Mouse (Mus musculus) lung, embryonic 15.5 days (tissue): Measurements from ENCODE around the gene Etfa. TPM values are rescaled to one million over a fixed set of nuclear protein-coding genes. Genes with fewer than 3 reads are reported as not detected.
A peak's percentile ranks its signal among the peaks of the same experiment; 100 is the strongest.

Source experiments
- ATAC-seq: fragments of 200-750 bp; cut with Nextera tagmentation; 2 replicates; pipeline ENCODE4 v1.8.0; 2017; ENCODE audit warnings: moderate number of reproducible peaks, borderline replicate concordance; ENCODE audit not compliant: low FRiP score, low TSS enrichment; ENCODE audit errors: extremely low read depth
- H3K27ac ChIP-seq: fragments of 300-500 bp; sonication (generic); 2 replicates; pipeline ENCODE4 v1.5.1; 2015; ENCODE audit warnings: moderate library complexity, mild to moderate bottlenecking, inconsistent platforms
- H3K27me3 ChIP-seq: fragments of 300-500 bp; sonication (generic); 2 replicates; pipeline ENCODE4 v1.6.1; 2015; ENCODE audit warnings: inconsistent platforms
- H3K36me3 ChIP-seq: fragments of 300-500 bp; sonication (generic); 2 replicates; pipeline ENCODE4 v1.6.1; 2015; ENCODE audit warnings: inconsistent platforms
- H3K4me1 ChIP-seq: fragments of 300-500 bp; sonication (generic); 2 replicates; pipeline ENCODE4 v1.6.1; 2015; ENCODE audit warnings: inconsistent platforms
- H3K4me2 ChIP-seq: fragments of 300-500 bp; sonication (generic); 2 replicates; pipeline ENCODE4 v1.6.1; 2015; ENCODE audit warnings: inconsistent platforms, mild to moderate bottlenecking, moderate library complexity
- H3K4me3 ChIP-seq: fragments of 300-500 bp; sonication (generic); 2 replicates; pipeline ENCODE4 v1.5.1; 2015; ENCODE audit warnings: mild to moderate bottlenecking, inconsistent platforms
- H3K9ac ChIP-seq: fragments of 300-500 bp; sonication (generic); 2 replicates; pipeline ENCODE4 v1.6.1; 2015; ENCODE audit warnings: inconsistent platforms
- H3K9me3 ChIP-seq: fragments of 300-500 bp; sonication (generic); 2 replicates; pipeline ENCODE4 v1.6.1; 2016; ENCODE audit warnings: inconsistent platforms
- WGBS: fragments of 180-500 bp; shearing (Covaris S2); methylation state at CpG from one replicate; pipeline ENCODE4 v1.1.7; 2015; 5-methylcytosine and 5-hydroxymethylcytosine counted together
- polyA plus RNA-seq: library from polyadenylated mRNA; unstranded; fragments of >200 nt; fragmentation: Nextera tagmentation; extraction: Ambion mirVana; gene quantifications from 2 replicates; pipeline ENCODE4 v1.2.1, GENCODE M21; 2015

Gene Etfa
- polyA plus RNA-seq, 1 experiment from 2014 or later, result 209 TPM

DNA sequence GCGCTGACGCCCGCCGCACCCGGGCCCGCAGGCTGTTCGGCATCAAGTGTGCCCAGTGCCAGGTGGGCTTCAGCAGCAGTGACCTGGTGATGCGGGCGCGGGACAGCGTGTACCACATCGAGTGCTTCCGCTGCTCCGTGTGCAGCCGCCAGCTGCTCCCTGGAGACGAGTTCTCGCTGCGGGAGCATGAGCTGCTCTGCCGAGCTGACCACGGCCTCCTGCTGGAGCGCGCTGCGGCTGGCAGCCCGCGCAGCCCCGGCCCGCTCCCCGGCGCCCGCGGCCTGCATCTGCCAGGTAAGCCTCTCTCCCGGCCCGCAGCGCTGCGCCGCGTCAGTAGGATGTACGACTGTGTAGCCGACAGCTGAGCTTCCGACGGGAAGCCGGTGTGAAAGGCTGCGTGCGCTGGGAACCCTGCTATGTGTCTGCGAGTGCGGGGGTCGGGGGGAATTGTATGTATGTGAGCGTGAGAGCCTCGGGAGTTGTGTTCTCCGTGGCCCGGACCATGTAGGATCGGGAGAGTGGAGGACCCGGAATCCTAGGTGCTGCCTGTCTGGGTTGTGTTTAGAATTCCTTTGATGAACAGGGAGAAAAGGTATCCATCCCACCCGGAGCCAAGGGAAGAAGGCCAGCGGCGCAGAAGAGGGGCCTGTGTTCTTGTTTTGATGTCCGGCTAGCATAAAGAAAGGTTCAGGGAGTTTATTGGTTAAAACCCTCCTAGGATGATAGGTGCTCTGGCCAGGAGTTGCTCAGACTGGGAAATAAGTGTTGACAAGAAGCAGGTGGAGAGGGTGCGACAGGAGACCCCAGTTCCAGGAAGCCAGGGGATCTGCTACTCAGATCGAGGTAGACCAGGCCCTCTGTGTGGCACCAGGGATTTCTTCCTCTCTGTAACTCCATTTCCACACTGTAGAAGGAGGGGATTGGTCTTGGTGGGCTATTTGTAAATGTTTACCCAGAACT, 30.6 kb upstream of the Etfa start:
- WGBS, result 3% methylated on average over 59 of the region's 59 CpGs
- peak overlapping the region; percentile 44 for H3K4me3 ChIP-seq
- H3K9ac ChIP-seq, result no peak overlapping the region
- peak overlapping the region; percentile 70 for H3K4me2 ChIP-seq
- no peak for ATAC-seq
- H3K9me3 ChIP-seq, result no peaks in the 10 kb centered on the region
- H3K27ac ChIP-seq, result no peak overlapping the region
- H3K36me3 ChIP-seq, result no peaks in the 10 kb centered on the region
- peaks cover 96% of the 10 kb centered on the region for H3K27me3 ChIP-seq
- H3K4me1 ChIP-seq, result peaks cover 62% of the 10 kb centered on the region

DNA sequence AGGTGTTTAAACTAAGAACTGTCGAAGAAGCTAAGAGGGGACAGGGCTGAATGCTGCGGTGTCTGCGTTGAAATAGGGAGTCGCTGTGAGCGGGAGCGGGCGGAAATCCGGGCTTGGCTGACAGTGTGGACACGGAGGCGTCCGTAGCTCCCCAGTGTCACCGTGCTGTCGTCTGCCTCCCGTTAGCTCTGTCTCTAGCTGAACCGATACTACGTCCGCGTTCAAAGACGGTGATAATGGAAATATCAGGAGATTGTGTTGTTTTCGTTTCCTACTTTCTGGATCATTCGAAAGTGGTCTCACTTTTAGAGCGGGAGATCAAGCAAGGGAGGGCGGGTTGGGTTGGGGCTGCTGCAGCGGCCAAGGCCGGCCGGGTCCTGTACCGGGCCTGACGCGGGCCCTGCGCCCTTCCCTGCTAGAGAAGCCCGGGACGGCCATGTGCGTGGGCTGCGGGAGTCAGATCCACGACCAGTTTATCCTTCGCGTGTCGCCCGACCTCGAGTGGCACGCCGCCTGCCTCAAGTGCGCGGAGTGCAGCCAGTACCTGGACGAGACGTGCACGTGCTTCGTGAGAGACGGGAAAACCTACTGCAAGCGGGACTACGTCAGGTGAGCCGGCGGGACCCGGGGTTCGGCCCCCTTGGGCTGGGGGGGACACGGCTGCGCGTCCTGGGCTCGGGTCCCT, 29.8 kb upstream of the Etfa start:
- no peak overlapping the region for H3K9ac ChIP-seq
- no peaks in the 10 kb centered on the region for H3K36me3 ChIP-seq
- peak overlapping the region; percentile 44 for H3K4me3 ChIP-seq
- H3K27me3 ChIP-seq, result peaks cover 96% of the 10 kb centered on the region
- no peak for ATAC-seq
- H3K9me3 ChIP-seq, result no peaks in the 10 kb centered on the region
- no peak overlapping the region for H3K27ac ChIP-seq
- peak overlapping the region; percentile 70 for H3K4me2 ChIP-seq
- WGBS, result 1% methylated on average over 57 of the region's 59 CpGs
- H3K4me1 ChIP-seq, result peaks cover 61% of the 10 kb centered on the region

- peak overlapping the region; percentile 44 for H3K4me3 ChIP-seq
- no peak overlapping the region for H3K27ac ChIP-seq
- no peak overlapping the region for H3K9ac ChIP-seq
- peaks cover 93% of the 10 kb centered on the region for H3K27me3 ChIP-seq
- ATAC-seq, result peak; percentile 70; the same call in 1 of the 2 replicates
- peak overlapping the region; percentile 70 for H3K4me2 ChIP-seq
- H3K4me1 ChIP-seq, result peaks cover 52% of the 10 kb centered on the region
- H3K36me3 ChIP-seq, result no peaks in the 10 kb centered on the region
- no peaks in the 10 kb centered on the region for H3K9me3 ChIP-seq
- 0% methylated on average over 28 of the region's 28 CpGs for WGBS
Observed at GRCm38 (mm10) chr9:55540888-55541287, 28.8 kb upstream of the Etfa start.

DNA sequence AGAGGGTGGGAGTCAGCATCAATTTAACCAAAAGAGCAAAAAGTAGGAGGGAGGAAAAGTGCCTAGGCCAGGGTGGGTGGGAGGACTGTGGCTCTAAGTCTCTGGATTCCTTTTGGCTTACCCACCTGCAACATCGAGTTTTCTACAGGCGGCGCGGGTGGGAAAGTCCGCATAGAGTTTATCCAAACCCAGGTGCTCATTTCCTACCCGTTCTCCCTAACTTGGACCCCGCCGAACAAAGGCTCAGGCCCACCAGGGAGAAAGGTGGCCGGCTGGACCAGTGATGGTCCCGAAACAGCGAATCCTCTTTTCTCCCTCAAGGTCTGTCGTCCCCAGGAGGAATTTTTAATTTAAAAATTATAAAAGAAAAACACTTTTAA, 28.3 kb upstream of the Etfa start:
- H3K9ac ChIP-seq, result no peak overlapping the region
- H3K4me2 ChIP-seq, result peak overlapping the region; percentile 70
- H3K9me3 ChIP-seq, result no peaks in the 10 kb centered on the region
- peaks cover 47% of the 10 kb centered on the region for H3K4me1 ChIP-seq
- ATAC-seq, result no peak
- H3K27me3 ChIP-seq, result peaks cover 88% of the 10 kb centered on the region
- H3K36me3 ChIP-seq, result no peaks in the 10 kb centered on the region
- H3K27ac ChIP-seq, result no peak overlapping the region
- H3K4me3 ChIP-seq, result peak overlapping the region; percentile 44
- WGBS, result 2% methylated on average over 12 of the region's 12 CpGs

DNA sequence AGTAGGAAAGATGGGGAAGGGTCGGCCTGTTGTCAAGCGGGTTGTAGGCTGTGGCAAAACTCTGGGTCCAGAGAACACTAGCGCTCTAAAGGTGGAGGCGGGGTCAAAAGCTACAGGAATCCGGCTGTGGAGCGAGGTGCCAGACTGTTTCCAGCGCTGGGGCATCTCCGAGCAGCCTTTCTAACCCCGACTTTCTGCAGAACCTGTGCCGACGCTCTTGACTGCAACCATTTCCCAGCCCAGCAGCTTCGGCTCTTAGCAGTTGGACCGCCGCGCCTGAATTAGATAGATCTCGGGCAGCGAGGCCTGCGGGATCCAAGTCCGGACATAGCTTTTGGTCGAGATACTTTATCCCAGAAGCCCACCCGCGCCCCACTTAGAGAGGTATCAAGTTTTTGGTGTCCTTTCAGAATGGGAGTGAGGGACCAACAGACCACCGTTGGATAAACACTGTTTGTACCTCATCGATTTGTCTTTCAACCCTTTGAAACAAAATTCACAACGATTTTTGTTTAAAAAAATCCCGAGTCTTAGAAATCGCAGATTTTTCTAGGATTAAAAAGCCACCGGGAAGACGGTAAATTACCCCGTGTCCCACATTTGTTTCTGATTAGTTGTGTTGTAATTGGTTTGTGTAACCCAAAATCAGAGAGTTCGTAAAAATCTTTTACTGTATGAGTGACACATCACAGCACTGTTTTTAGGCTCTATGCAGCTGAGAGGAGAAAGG, 27.8 kb upstream of the Etfa start:
- Histone ChIP-seq H3K9me3 (no peaks in the 10 kb centered on the region), H3K9ac (no peak overlapping the region), H3K27me3 (peaks cover 82% of the 10 kb centered on the region), H3K36me3 (no peaks in the 10 kb centered on the region), H3K27ac (no peak overlapping the region), H3K4me2 (no peak overlapping the region; the same call in 1 of the 2 replicates), H3K4me1 (peaks cover 42% of the 10 kb centered on the region), H3K4me3 (no peak overlapping the region; the same call in 1 of the 2 replicates)
- WGBS, result 2% methylated on average over 31 of the region's 31 CpGs
- ATAC-seq, result no peak

DNA sequence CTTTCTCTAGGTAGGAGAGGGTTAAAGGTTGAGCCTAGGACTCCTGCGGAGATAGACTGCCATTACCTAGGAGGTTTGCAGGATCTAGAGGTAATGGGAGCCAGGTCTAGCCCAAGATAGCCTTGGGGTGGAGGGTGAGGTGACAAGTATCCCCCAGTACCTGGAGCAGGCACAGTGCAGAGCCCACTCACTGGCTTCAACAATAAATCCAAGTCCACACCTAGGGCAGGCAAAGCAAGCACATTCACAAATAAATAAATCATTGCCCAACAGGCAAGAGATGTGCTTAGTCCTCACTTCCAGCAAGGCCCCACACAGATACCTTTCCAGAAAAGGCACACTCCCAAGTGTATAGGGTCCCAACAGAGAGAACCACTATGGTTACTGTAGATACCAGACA, 27.0 kb upstream of the Etfa start:
- Histone ChIP-seq H3K36me3 (no peaks in the 10 kb centered on the region), H3K9me3 (no peaks in the 10 kb centered on the region), H3K4me2 (no peak overlapping the region), H3K27ac (no peak overlapping the region), H3K27me3 (peaks cover 74% of the 10 kb centered on the region), H3K4me1 (peaks cover 35% of the 10 kb centered on the region), H3K4me3 (no peak overlapping the region), H3K9ac (no peak overlapping the region)
- no peak for ATAC-seq
- 12% methylated on average over 1 of the region's 1 CpGs for WGBS

GRCm38 (mm10) chr9:55538377-55538776, 26.3 kb upstream of the Etfa start, which contains the start of gene Isl2:
Gene Isl2 (plus strand): TSS chr9:55538672.
- Histone ChIP-seq H3K9me3 (no peaks in the 10 kb centered on the region), H3K4me1 (peaks cover 28% of the 10 kb centered on the region), H3K27me3 (peaks cover 68% of the 10 kb centered on the region), H3K27ac (no peak within 1 kb of the TSS), H3K9ac (no peak within 1 kb of the TSS), H3K36me3 (no peaks in the 10 kb centered on the region), H3K4me2 (no peak within 1 kb of the TSS), H3K4me3 (no peak within 1 kb of the TSS)
- no peak for ATAC-seq
- WGBS, result 8% methylated on average over 4 of the region's 4 CpGs

- H3K4me2 ChIP-seq, result no peak overlapping the region
- H3K27ac ChIP-seq, result no peak overlapping the region
- 31% methylated on average over 3 of the region's 3 CpGs for WGBS
- no peaks in the 10 kb centered on the region for H3K36me3 ChIP-seq
- H3K9ac ChIP-seq, result no peak overlapping the region
- ATAC-seq, result no peak
- H3K9me3 ChIP-seq, result no peaks in the 10 kb centered on the region
- H3K4me3 ChIP-seq, result no peak overlapping the region
- H3K4me1 ChIP-seq, result peaks cover 10% of the 10 kb centered on the region
- H3K27me3 ChIP-seq, result peaks cover 45% of the 10 kb centered on the region
Observed at GRCm38 (mm10) chr9:55535907-55536306, 23.9 kb upstream of the Etfa start.

GRCm38 (mm10) chr9:55525716-55526115, 13.7 kb upstream of the Etfa start:
- 50% methylated on average over 4 of the region's 4 CpGs for WGBS
- Histone ChIP-seq H3K27me3 (no peaks in the 10 kb centered on the region), H3K9ac (no peak overlapping the region), H3K4me2 (no peak overlapping the region), H3K4me1 (no peaks in the 10 kb centered on the region), H3K4me3 (no peak overlapping the region), H3K9me3 (no peaks in the 10 kb centered on the region), H3K36me3 (no peaks in the 10 kb centered on the region), H3K27ac (no peak overlapping the region)
- no peak for ATAC-seq

GRCm38 (mm10) chr9:55511521-55511993, 486 bp downstream of the Etfa start:
- Histone ChIP-seq H3K4me2 (peak overlapping the region; percentile 85), H3K27me3 (peaks cover 10% of the 10 kb centered on the region; the same call in 1 of the 2 replicates), H3K36me3 (no peaks in the 10 kb centered on the region), H3K27ac (peak overlapping the region; percentile 89), H3K4me1 (peaks cover 12% of the 10 kb centered on the region), H3K4me3 (peak overlapping the region; percentile 98), H3K9ac (peak overlapping the region; percentile 92), H3K9me3 (no peaks in the 10 kb centered on the region)
- ATAC-seq, result peak; percentile 80
- WGBS, result under 1% methylated on average over 32 of the region's 32 CpGs

GRCm38 (mm10) chr9:55510651-55511235, 1.3 kb downstream of the Etfa start:
- 71% methylated on average over 10 of the region's 10 CpGs for WGBS
- H3K9ac ChIP-seq, result peak overlapping the region; percentile 92; the same call in 1 of the 2 replicates

More at GRCm38 (mm10) chr9:55510651-55511235, 1.3 kb downstream of the Etfa start:
- Histone ChIP-seq H3K9me3 (no peaks in the 10 kb centered on the region), H3K36me3 (no peaks in the 10 kb centered on the region), H3K27me3 (peaks cover 10% of the 10 kb centered on the region; the same call in 1 of the 2 replicates), H3K27ac (no peak overlapping the region), H3K4me2 (peak overlapping the region; percentile 85), H3K4me1 (peaks cover 12% of the 10 kb centered on the region), H3K4me3 (peak overlapping the region; percentile 98)
- ATAC-seq, result no peak
